Comparison of ENCODE assay signal across 37 mouse cellular contexts in genomic region chr9:16007516-16007915, GRCm38 (mm10).
"Had no signal": no experiment of that assay in that cellular context is flagged by ENCODE, and none has a peak within 500 bp of the region (broad histone marks: within the 10 kb centered on the region; RNA-seq: fewer than 3 reads in every experiment).

No protein-coding gene starts in this region.

- H3K4me2 ChIP-seq: heart, embryonic 11.5 days; heart, embryonic 12.5 days; heart, embryonic 13.5 days; heart, embryonic 15.5 days; hindbrain, embryonic 12.5 days; hindbrain, embryonic 13.5 days; hindbrain, embryonic 14.5 days; hindbrain, embryonic 15.5 days; intestine, embryonic 15.5 days; kidney, embryonic 15.5 days had no signal

- ATAC-seq: hindbrain, embryonic 16.5 days; hindbrain, postnatal 0 days; inflammation-experienced regulatory T-cells, adult 6 months; intestine, embryonic 15.5 days; intestine, embryonic 16.5 days; intestine, postnatal 0 days had no signal

- H3K4me1 ChIP-seq: heart, embryonic 10.5 days; heart, embryonic 12.5 days; heart, embryonic 13.5 days; heart, embryonic 15.5 days; hindbrain, embryonic 10.5 days; hindbrain, embryonic 12.5 days; hindbrain, embryonic 13.5 days; hindbrain, embryonic 15.5 days; intestine, embryonic 15.5 days; kidney, embryonic 15.5 days had no signal

- H3K4me3 ChIP-seq: heart, adult 2 months; heart, embryonic 10.5 days; heart, embryonic 12.5 days; heart, embryonic 13.5 days; heart, embryonic 15.5 days; hindbrain, embryonic 10.5 days; hindbrain, embryonic 12.5 days; hindbrain, embryonic 13.5 days; hindbrain, embryonic 15.5 days; intestine, embryonic 15.5 days; kidney, embryonic 15.5 days; layer of hippocampus, adult 2 months had no signal

- H3K27me3 ChIP-seq: heart, embryonic 12.5 days; heart, embryonic 13.5 days; heart, embryonic 15.5 days; hindbrain, embryonic 12.5 days; hindbrain, embryonic 13.5 days; hindbrain, embryonic 15.5 days; intestine, embryonic 15.5 days; kidney, embryonic 15.5 days had no signal

- H3K27ac ChIP-seq: heart, adult 2 months; heart, embryonic 10.5 days; heart, embryonic 13.5 days; heart, embryonic 15.5 days; hindbrain, embryonic 10.5 days; hindbrain, embryonic 12.5 days; hindbrain, embryonic 13.5 days; hindbrain, embryonic 14.5 days; hindbrain, embryonic 15.5 days; hindbrain, postnatal 0 days; intestine, embryonic 15.5 days; kidney, embryonic 15.5 days; kidney, postnatal 0 days; layer of hippocampus, adult 2 months had no signal

- H3K36me3 ChIP-seq: heart, embryonic 10.5 days; heart, embryonic 12.5 days; heart, embryonic 13.5 days; heart, embryonic 15.5 days; hindbrain, embryonic 15.5 days; intestine, embryonic 15.5 days; kidney, embryonic 15.5 days had no signal

- H3K9ac ChIP-seq: heart, embryonic 12.5 days; heart, embryonic 13.5 days; heart, embryonic 15.5 days; hindbrain, embryonic 12.5 days; hindbrain, embryonic 13.5 days; hindbrain, embryonic 14.5 days; hindbrain, embryonic 15.5 days; intestine, embryonic 15.5 days; kidney, embryonic 15.5 days had no signal

- DNase-seq: heart, adult 18-20 months; heart, adult 2 months; heart, postnatal 10 days; heart, postnatal 14 days; heart, postnatal 36 days; heart, postnatal 4 days; kidney, adult 11 months; kidney, adult 18-20 months; kidney, adult 2 months; kidney, adult 8-10 months; kidney, adult 9 months; kidney, postnatal 10 days; kidney, postnatal 14 days; kidney, postnatal 25 days; kidney, postnatal 36 days; kidney, postnatal 4 days; layer of hippocampus, adult 9-11 months; layer of hippocampus, postnatal 36 days had no signal

- H3K9me3 ChIP-seq: heart, embryonic 10.5 days; heart, embryonic 12.5 days; heart, embryonic 13.5 days; heart, embryonic 15.5 days; hindbrain, embryonic 12.5 days; hindbrain, embryonic 13.5 days; hindbrain, embryonic 15.5 days; intestine, embryonic 15.5 days; kidney, embryonic 15.5 days had no signal
